Mouse (Mus musculus) T-helper 17 cell (primary cell): ENCODE results near the gene Defa20.
"Not testable (repeated sequence)": the region's sequence is repeated elsewhere in the genome, so short reads cannot be mapped to it uniquely, and the experiment has no call there.

ENCODE experiments used
- in situ Hi-C, 2 experiments: fragments of 300-600 bp; cut with MboI, MseI; formaldehyde crosslinking; loops; 1 replicate in 1 of 2; 2 replicates in 1 of 2; pipeline ENCODE4 v1.15.1; 2025; ENCODE audit warnings: high pct_unique_total_duplicates in 2 of 2

Defa20 gene

DNA sequence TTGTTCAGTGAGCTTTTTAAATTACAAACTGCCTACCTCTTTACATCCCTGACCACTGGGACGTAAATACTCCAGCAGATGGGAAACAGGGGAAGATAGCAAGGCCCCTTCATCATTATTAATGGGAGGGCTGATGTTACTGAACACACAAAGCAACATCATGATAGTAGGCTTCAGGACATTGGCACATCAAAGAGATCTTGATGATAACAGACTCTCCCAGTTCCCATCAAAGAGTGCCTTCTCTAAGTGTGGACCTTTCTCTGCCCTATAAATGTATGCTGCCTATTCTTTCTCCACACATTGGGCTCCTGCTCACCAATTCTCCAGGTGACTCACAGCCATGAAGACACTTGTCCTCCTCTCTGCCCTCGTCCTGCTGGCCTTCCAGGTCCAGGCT, at the start of gene Defa20:
Gene Defa20, plus strand, starts transcription at position 301 of the 400 bp plus-strand sequence.
- in situ Hi-C loops = loop anchor here in 1 of 2 experiments (10.0 kb wide), 1 partner anchor 354 kb away; no protein-coding TSS in a partner anchor

DNA sequence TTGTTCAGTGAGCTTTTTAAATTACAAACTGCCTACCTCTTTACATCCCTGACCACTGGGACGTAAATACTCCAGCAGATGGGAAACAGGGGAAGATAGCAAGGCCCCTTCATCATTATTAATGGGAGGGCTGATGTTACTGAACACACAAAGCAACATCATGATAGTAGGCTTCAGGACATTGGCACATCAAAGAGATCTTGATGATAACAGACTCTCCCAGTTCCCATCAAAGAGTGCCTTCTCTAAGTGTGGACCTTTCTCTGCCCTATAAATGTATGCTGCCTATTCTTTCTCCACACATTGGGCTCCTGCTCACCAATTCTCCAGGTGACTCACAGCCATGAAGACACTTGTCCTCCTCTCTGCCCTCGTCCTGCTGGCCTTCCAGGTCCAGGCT, 19.7 kb downstream of the Defa20 start, which contains the start of gene Defa32:
Gene Defa32, plus strand, starts transcription at position 301 of the 400 bp plus-strand sequence.
- in situ Hi-C loops = not testable (repeated sequence)
